Mouse (Mus musculus) hindbrain, embryonic 16.5 days (tissue): ENCODE measurements at regions not wholly inside any gene's neighbourhood (a gene's known extent, or its start where the extent isn't known, plus 50 kb on each side); places are given as distances from the start of the nearest gene placed in this dataset.

ENCODE experiments used
- ATAC-seq: fragments of 200-750 bp; cut with Nextera tagmentation; 2 replicates; pipeline ENCODE4 v1.8.0; 2017; ENCODE audit warnings: moderate TSS enrichment, moderate library complexity
- H3K27ac ChIP-seq: fragments of 300-500 bp; sonication (generic); 2 replicates; pipeline ENCODE4 v1.5.1; 2014; ENCODE audit warnings: low read depth, mild to moderate bottlenecking, control low read depth, low read length, moderate library complexity
- H3K27me3 ChIP-seq: fragments of 300-500 bp; sonication (generic); replicated peaks from 2 replicates; pipeline ENCODE4 v1.6.1; 2014; ENCODE audit warnings: low read length; ENCODE audit not compliant: control insufficient read depth, insufficient read depth
- H3K36me3 ChIP-seq: fragments of 300-500 bp; sonication (generic); 2 replicates; pipeline ENCODE4 v1.6.1; 2014; ENCODE audit warnings: mild to moderate bottlenecking, low read length, moderate library complexity, mixed read lengths; ENCODE audit not compliant: control insufficient read depth, insufficient read depth
- H3K4me1 ChIP-seq: fragments of 300-500 bp; sonication (generic); 2 replicates; pipeline ENCODE4 v1.6.1; 2014; ENCODE audit warnings: low read depth, low read length; ENCODE audit not compliant: control insufficient read depth, insufficient read depth
- H3K4me2 ChIP-seq: fragments of 300-500 bp; sonication (generic); 2 replicates; pipeline ENCODE4 v1.6.1; 2014; ENCODE audit warnings: mild to moderate bottlenecking, low read length, control low read depth, moderate library complexity
- H3K4me3 ChIP-seq: fragments of 300-500 bp; sonication (generic); 2 replicates; pipeline ENCODE4 v1.5.1; 2014; ENCODE audit warnings: mild to moderate bottlenecking, low read length, control low read depth, moderate library complexity
- H3K9ac ChIP-seq: fragments of 300-500 bp; sonication (generic); 2 replicates; pipeline ENCODE4 v1.6.1; 2014; ENCODE audit warnings: low read depth, mild to moderate bottlenecking, control low read depth, low read length, moderate library complexity
- H3K9me3 ChIP-seq: fragments of 300-500 bp; sonication (generic); 2 replicates; pipeline ENCODE4 v1.6.1; 2014; ENCODE audit warnings: mild to moderate bottlenecking, low read length, moderate library complexity; ENCODE audit not compliant: control insufficient read depth
- WGBS: fragments of 180-500 bp; shearing (Covaris S2); extraction: QIAGEN DNeasy Blood & Tissue Kit; methylation state at CpG from one replicate; pipeline ENCODE4 v1.1.7; 2014; 5-methylcytosine and 5-hydroxymethylcytosine counted together

GRCm38 (mm10) chr14:46071244-46071643 lies 308.0 kb upstream of the Gm15217 start:
- WGBS = 91% methylated on average over 5 of the region's 5 CpGs
- Histone ChIP-seq H3K9ac (no peak overlapping the region), H3K4me2 (no peak overlapping the region), H3K36me3 (no peaks in the 10 kb centered on the region), H3K27ac (no peak overlapping the region), H3K9me3 (no peaks in the 10 kb centered on the region), H3K27me3 (no peaks in the 10 kb centered on the region), H3K4me3 (no peak overlapping the region), H3K4me1 (no peaks in the 10 kb centered on the region)
- ATAC-seq = no peak

GRCm38 (mm10) chr14:46076738-46077137 lies 302.5 kb upstream of the Gm15217 start:
- Histone ChIP-seq H3K4me2 (no peak overlapping the region), H3K27me3 (no peaks in the 10 kb centered on the region), H3K4me1 (no peaks in the 10 kb centered on the region), H3K27ac (no peak overlapping the region), H3K4me3 (no peak overlapping the region), H3K9me3 (no peaks in the 10 kb centered on the region), H3K36me3 (no peaks in the 10 kb centered on the region), H3K9ac (no peak overlapping the region)
- 87% methylated on average over 2 of the region's 2 CpGs for WGBS
- ATAC-seq = no peak

- peak; percentile 69 for ATAC-seq
- H3K4me1 ChIP-seq = no peaks in the 10 kb centered on the region
Measured at GRCm38 (mm10) chr14:46077406-46078131, 301.6 kb upstream of the Gm15217 start.

GRCm38 (mm10) chr14:46082646-46083045 lies 296.6 kb upstream of the Gm15217 start:
- no peak for ATAC-seq
- Histone ChIP-seq H3K9me3 (no peaks in the 10 kb centered on the region), H3K36me3 (no peaks in the 10 kb centered on the region), H3K4me3 (no peak overlapping the region), H3K27me3 (no peaks in the 10 kb centered on the region), H3K9ac (no peak overlapping the region), H3K27ac (no peak overlapping the region), H3K4me1 (no peaks in the 10 kb centered on the region), H3K4me2 (no peak overlapping the region)
- WGBS = 87% methylated on average over 5 of the region's 5 CpGs

More at GRCm38 (mm10) chr14:46077406-46078131, 301.6 kb upstream of the Gm15217 start:
- 79% methylated on average over 11 of the region's 11 CpGs for WGBS
- H3K27me3 ChIP-seq = no peaks in the 10 kb centered on the region
- no peaks in the 10 kb centered on the region for H3K9me3 ChIP-seq
- no peak overlapping the region for H3K9ac ChIP-seq
- no peaks in the 10 kb centered on the region for H3K36me3 ChIP-seq
- H3K4me3 ChIP-seq = no peak overlapping the region
- no peak overlapping the region for H3K27ac ChIP-seq
- H3K4me2 ChIP-seq = no peak overlapping the region

- Histone ChIP-seq H3K36me3 (no peaks in the 10 kb centered on the region), H3K9ac (no peak overlapping the region), H3K4me3 (no peak overlapping the region), H3K27ac (no peak overlapping the region), H3K4me1 (no peaks in the 10 kb centered on the region), H3K4me2 (no peak overlapping the region), H3K9me3 (no peaks in the 10 kb centered on the region), H3K27me3 (no peaks in the 10 kb centered on the region)
- no peak for ATAC-seq
- WGBS = 68% methylated on average over 12 of the region's 12 CpGs
Measured at GRCm38 (mm10) chr14:46088968-46089691, 290.1 kb upstream of the Gm15217 start.

- Histone ChIP-seq H3K9me3 (no peaks in the 10 kb centered on the region), H3K27me3 (no peaks in the 10 kb centered on the region), H3K4me3 (no peak overlapping the region), H3K36me3 (no peaks in the 10 kb centered on the region), H3K4me1 (no peaks in the 10 kb centered on the region), H3K9ac (no peak overlapping the region), H3K4me2 (no peak overlapping the region), H3K27ac (no peak overlapping the region)
- ATAC-seq = no peak
- 86% methylated on average over 3 of the region's 3 CpGs for WGBS
Measured at GRCm38 (mm10) chr14:46115950-46116349, 263.3 kb upstream of the Gm15217 start.

- no peaks in the 10 kb centered on the region for H3K9me3 ChIP-seq
- 75% methylated on average over 1 of the region's 1 CpGs for WGBS
- H3K4me2 ChIP-seq = no peak overlapping the region
- no peak overlapping the region for H3K4me3 ChIP-seq
- no peak overlapping the region for H3K9ac ChIP-seq
- no peaks in the 10 kb centered on the region for H3K4me1 ChIP-seq
- no peaks in the 10 kb centered on the region for H3K27me3 ChIP-seq
- no peaks in the 10 kb centered on the region for H3K36me3 ChIP-seq
- no peak overlapping the region for H3K27ac ChIP-seq
- ATAC-seq = no peak
Measured at GRCm38 (mm10) chr14:46126541-46126940, 252.7 kb upstream of the Gm15217 start.

- no peak overlapping the region for H3K9ac ChIP-seq
- WGBS = 59% methylated on average over 3 of the region's 3 CpGs
- no peaks in the 10 kb centered on the region for H3K36me3 ChIP-seq
- no peak overlapping the region for H3K4me2 ChIP-seq
- no peaks in the 10 kb centered on the region for H3K9me3 ChIP-seq
- no peak for ATAC-seq
- no peaks in the 10 kb centered on the region for H3K4me1 ChIP-seq
- H3K27ac ChIP-seq = no peak overlapping the region
- H3K27me3 ChIP-seq = no peaks in the 10 kb centered on the region
- no peak overlapping the region for H3K4me3 ChIP-seq
Measured at GRCm38 (mm10) chr14:46129762-46130161, 249.5 kb upstream of the Gm15217 start.

- ATAC-seq = no peak
- H3K9ac ChIP-seq = no peak overlapping the region
- no peaks in the 10 kb centered on the region for H3K27me3 ChIP-seq
- 39% methylated on average over 4 of the region's 4 CpGs for WGBS
- no peak overlapping the region for H3K4me3 ChIP-seq
- no peaks in the 10 kb centered on the region for H3K4me1 ChIP-seq
- H3K4me2 ChIP-seq = no peak overlapping the region
- H3K36me3 ChIP-seq = no peaks in the 10 kb centered on the region
- H3K9me3 ChIP-seq = no peaks in the 10 kb centered on the region
- no peak overlapping the region for H3K27ac ChIP-seq
Measured at GRCm38 (mm10) chr14:46144175-46144574, 235.0 kb upstream of the Gm15217 start.
